Mouse (Mus musculus) gastrocnemius, postnatal 4 days (tissue): ENCODE measurements at regions not wholly inside any gene's neighbourhood (a gene's known extent, or its start where the extent isn't known, plus 50 kb on each side); places are given as distances from the start of the nearest gene placed in this dataset.

Experiments used
- DNase-seq, 2 experiments: peaks; one replicate each; pipeline ENCODE4 v3.0.0; 2021 to 2022; ENCODE audit warnings: low spot score in 2 of 2, mixed read lengths in 2 of 2

DNA sequence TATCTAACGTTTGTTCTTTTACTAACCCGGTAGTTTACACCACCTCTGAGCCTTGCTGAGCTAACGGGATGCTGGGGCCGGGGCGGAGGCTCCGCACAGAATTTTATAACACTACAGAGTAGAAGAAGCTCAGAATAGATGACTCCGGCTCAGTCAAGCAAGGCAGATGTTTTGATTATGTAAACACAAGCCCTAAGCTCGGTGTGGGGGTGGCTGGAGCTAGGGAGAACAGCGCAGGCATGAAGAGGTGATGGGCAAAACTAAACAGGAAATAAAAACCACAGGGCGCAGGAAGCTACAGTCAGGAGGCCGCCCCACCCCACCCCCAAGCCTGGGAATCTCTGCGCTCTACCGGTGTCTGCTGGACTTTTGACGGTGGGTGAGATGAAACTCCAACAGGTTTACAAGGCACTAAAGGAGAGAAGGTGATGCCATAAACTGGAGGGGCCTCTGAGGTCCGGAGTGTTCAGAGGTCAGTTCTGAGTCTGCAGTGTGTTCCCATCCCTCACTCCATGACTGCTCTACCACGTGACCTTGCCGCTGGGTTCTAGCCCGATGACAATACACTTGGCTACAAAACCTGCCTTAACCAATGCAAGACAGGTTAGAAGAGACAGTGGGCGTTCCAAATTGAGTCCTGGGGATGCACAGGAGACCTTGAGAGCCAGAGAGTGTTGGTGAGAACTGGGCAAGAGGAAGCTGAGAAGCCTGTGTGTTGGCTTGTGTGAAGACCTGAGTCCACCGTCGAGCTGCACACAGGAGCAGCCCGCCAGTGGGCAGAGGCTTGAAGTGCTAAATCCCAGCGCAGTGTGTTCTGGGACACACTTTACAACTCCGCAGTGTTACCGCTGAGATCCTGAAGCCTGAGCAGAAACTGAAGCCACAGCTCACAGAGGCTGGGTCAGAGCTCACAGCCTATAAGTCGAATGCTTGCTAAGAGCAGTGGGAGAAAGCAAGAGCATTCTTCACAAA is 141.9 kb downstream of the Ptpru start:
- no peak for DNase-seq
